Comparison of ENCODE assay signal across 27 mouse cellular contexts in the genomic region with DNA sequence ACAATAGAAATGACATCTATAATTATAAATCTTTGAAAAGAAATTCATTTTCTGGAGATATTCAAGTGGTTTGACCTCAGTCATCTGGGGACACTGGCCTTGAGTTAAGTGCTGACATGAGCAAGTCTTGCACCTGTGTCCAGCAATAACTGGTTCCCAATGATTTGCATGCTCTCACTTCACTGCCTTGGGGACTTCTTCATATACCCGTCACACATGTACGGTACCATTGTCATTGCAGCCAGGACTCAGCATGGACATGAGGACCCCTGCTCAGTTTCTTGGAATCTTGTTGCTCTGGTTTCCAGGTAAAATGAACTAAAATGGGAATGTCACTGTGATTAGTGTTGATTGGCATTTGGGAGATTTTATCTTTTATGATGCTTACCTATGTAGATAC.
"Had no signal": no experiment of that assay in that cellular context is flagged by ENCODE, and none has a peak within 500 bp of the region (broad histone marks: within the 10 kb centered on the region; RNA-seq: fewer than 3 reads in every experiment).

No protein-coding gene starts in this region.

- H3K36me3 ChIP-seq: embryonic facial prominence, embryonic 10.5 days; embryonic facial prominence, embryonic 12.5 days; embryonic facial prominence, embryonic 13.5 days; embryonic facial prominence, embryonic 15.5 days; forebrain, embryonic 10.5 days; forebrain, embryonic 12.5 days; forebrain, embryonic 15.5 days had no signal

- H3K9ac ChIP-seq: embryonic facial prominence, embryonic 12.5 days; embryonic facial prominence, embryonic 13.5 days; embryonic facial prominence, embryonic 15.5 days; forebrain, embryonic 12.5 days; forebrain, embryonic 13.5 days; forebrain, embryonic 15.5 days; forebrain, postnatal 0 days had no signal

- H3K4me3 ChIP-seq: embryonic facial prominence, embryonic 10.5 days; embryonic facial prominence, embryonic 12.5 days; embryonic facial prominence, embryonic 13.5 days; embryonic facial prominence, embryonic 15.5 days; erythroblast, embryonic 14.5 days; forebrain, embryonic 10.5 days; forebrain, embryonic 12.5 days; forebrain, embryonic 13.5 days; forebrain, embryonic 15.5 days; gastrocnemius, adult 2 months; heart, adult 2 months had no signal

- DNase-seq: cerebellum, adult 8-10 months; cerebellum, adult 9-10 months; cerebellum, adult 9-11 months; cerebellum, postnatal 10 days; cerebellum, postnatal 14 days; cerebellum, postnatal 25 days; cerebellum, postnatal 36 days; embryo, embryonic 11 days; forebrain, postnatal 0 days; gastrocnemius, adult 2 months; gastrocnemius, postnatal 10 days; gastrocnemius, postnatal 14 days; gastrocnemius, postnatal 25 days; gastrocnemius, postnatal 36 days; heart, adult 11 months; heart, adult 18-20 months; heart, adult 2 months had no signal

- H3K4me1 ChIP-seq: embryonic facial prominence, embryonic 10.5 days; embryonic facial prominence, embryonic 12.5 days; embryonic facial prominence, embryonic 13.5 days; embryonic facial prominence, embryonic 15.5 days; forebrain, embryonic 10.5 days; forebrain, embryonic 12.5 days; forebrain, embryonic 13.5 days; forebrain, embryonic 15.5 days had no signal

- ATAC-seq: forebrain, embryonic 13.5 days; forebrain, embryonic 15.5 days; forebrain, embryonic 16.5 days; forebrain, postnatal 0 days had no signal

- H3K9me3 ChIP-seq: embryonic facial prominence, embryonic 10.5 days; embryonic facial prominence, embryonic 12.5 days; embryonic facial prominence, embryonic 13.5 days; embryonic facial prominence, embryonic 15.5 days; forebrain, embryonic 10.5 days; forebrain, embryonic 12.5 days; forebrain, embryonic 13.5 days; forebrain, embryonic 15.5 days had no signal

- H3K27me3 ChIP-seq: embryonic facial prominence, embryonic 12.5 days; embryonic facial prominence, embryonic 13.5 days; embryonic facial prominence, embryonic 15.5 days; forebrain, embryonic 12.5 days; forebrain, embryonic 13.5 days; forebrain, embryonic 15.5 days had no signal

- H3K4me2 ChIP-seq: embryonic facial prominence, embryonic 12.5 days; embryonic facial prominence, embryonic 13.5 days; embryonic facial prominence, embryonic 15.5 days; forebrain, embryonic 12.5 days; forebrain, embryonic 13.5 days; forebrain, embryonic 15.5 days had no signal

- H3K27ac ChIP-seq: embryonic facial prominence, embryonic 10.5 days; embryonic facial prominence, embryonic 12.5 days; embryonic facial prominence, embryonic 13.5 days; embryonic facial prominence, embryonic 15.5 days; forebrain, embryonic 10.5 days; forebrain, embryonic 12.5 days; forebrain, embryonic 13.5 days; forebrain, embryonic 15.5 days; gastrocnemius, adult 2 months; heart, adult 2 months had no signal
